Mouse (Mus musculus): ENCODE measurements around the gene Iqgap3.

Iqgap3 gene

GRCm38 (mm10) chr3:88097666-88098065 lies 15.9 kb downstream of the Iqgap3 start:
- DNase-seq (ENCODE audit: low spot score), result no peak

- no peak for DNase-seq (ENCODE audit: low spot score)
These were observed 18.5 kb downstream of the Iqgap3 start for GRCm38 (mm10) chr3:88100251-88100650.

DNA sequence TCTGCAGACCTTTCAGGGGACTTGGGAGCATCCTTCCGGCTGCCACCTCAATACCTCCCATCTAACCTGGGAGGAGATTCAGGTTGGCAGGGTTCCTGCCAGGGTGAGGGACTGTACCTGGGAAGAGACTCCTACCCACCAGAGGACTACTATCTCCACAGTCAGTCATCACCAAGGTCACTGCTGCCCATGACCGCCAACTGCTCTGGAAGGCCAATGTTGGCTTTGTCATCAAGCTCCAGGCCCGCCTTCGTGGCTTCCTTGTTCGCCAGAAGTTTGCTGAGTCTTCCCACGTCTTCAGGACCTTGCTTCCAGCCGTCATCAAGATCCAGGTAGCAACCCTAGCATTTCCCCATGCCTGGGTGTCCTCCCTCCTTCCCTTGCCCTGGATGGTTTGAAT lies 20.0 kb downstream of the Iqgap3 start:
- no peak for DNase-seq (ENCODE audit: low spot score)

DNA sequence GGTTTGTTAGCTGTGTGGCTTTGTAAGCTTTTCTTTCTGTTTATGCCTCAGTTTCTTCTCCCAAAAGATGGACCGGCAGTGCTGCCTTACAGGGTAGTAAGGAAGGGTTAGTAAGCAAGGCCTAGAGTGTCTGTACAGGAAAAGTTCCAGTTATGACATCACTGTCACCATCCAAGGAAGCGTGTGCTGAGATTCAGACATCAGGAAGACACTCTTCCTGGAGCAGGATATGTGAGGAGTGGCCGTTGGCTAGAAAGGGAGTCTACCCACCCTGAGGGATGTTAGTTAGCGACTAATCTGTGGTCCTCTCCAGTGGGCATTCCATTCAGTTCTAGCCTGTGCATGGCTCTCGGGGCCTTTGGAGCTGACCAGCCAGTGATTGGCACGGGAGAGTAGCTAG lies 20.4 kb downstream of the Iqgap3 start:
- no peak for DNase-seq (ENCODE audit: low spot score)

DNA sequence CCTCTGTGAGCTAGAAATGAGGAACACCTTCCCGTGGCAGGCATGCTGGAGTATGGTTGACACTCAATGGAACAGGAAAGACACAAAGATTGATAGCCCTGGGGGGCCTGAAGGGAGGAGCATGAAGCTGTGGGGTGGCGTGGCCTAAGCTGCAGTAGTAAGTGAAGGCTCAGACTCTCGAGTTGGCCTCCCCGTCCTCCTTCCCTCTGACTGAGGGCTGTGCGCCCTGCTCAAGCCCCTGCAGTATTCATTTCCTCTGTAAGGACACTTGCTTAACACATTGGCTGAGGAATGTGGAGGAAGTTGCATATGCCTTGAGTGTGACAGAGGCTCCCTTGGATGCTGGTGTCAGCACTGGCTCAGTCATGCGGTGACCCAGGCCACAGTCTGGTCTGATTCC lies 20.8 kb downstream of the Iqgap3 start:
- DNase-seq (ENCODE audit: low spot score), result no peak

GRCm38 (mm10) chr3:88106126-88106525 lies 24.4 kb downstream of the Iqgap3 start:
- no peak for DNase-seq (ENCODE audit: low spot score)

GRCm38 (mm10) chr3:88109126-88109525 lies 27.4 kb downstream of the Iqgap3 start:
- DNase-seq (ENCODE audit: low spot score), result no peak

DNA sequence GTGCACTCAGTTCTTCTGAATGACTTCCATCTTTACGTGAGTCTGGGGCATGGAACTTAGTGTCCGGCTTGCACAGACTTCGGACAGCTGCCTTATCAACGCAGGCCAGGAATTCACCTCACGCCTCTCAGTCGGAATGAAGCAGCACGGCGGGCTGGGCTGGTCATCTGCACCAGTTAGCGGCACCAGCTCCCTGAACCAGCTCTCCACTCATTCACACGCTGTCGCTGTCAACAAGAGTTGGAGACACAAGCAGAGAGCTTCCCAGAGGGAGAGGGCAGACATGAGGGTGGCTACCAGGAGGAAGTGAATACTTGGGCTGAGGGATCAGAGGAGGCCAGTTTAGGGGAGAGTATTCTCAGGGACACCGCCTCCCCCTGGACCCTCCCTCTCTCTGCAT lies 32.6 kb downstream of the Iqgap3 start:
- no peak for DNase-seq (ENCODE audit: low spot score)

DNA sequence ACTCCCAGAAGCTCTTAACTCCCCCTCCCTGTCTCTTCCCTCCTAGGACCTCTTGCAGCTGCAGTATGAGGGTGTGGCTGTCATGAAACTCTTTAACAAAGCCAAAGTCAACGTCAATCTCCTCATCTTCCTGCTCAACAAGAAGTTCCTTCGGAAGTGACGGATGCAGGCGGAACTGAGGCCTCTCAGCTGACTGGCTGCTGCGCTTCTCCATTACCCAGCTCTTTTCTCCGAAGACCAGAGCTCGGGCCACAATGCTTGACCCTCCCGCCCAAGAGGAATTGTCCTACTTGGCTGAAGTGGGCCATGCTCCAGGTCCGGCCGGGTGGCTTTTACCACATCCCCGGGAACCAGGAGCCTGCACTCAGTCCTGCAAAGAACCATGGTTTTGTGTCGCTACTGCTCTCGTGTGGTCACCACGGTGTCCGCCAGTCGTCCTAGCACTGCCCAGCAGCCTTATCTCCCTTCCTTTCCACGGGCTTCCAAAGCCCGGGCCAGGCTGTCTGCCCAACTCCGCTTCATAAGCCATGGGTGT lies 38.4 kb downstream of the Iqgap3 start:
- DNase-seq (ENCODE audit: low spot score), result no peak

- DNase-seq (ENCODE audit: low spot score), result no peak
These were observed 39.7 kb downstream of the Iqgap3 start for GRCm38 (mm10) chr3:88121164-88122131.

GRCm38 (mm10) chr3:88125195-88125594 lies 43.4 kb downstream of the Iqgap3 start:
- no peak for DNase-seq (ENCODE audit: low spot score)

GRCm38 (mm10) chr3:88126181-88126580 lies 44.4 kb downstream of the Iqgap3 start:
- no peak for DNase-seq (ENCODE audit: low spot score)

DNA sequence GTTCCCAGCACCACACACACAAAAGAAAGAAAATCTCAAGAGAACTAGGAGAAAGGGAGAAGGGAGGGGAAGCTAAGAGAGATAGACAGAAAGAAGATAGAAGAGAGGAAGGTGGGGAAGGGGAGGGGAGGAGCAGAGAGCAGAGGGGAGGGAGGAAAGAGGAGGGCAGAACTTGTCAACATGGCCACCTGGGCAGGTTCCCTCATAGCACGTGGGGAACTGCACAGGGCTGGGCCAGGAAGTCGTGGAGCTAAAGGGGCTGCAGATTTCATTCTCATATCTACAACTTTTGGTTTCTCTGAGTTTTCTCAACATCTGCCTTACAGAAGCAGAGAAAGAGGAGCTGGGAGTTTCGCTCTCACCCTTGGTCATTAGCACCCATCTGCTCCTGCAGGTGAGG lies 45.9 kb downstream of the Iqgap3 start:
- DNase-seq (ENCODE audit: low spot score), result no peak

- no peak for DNase-seq (ENCODE audit: low spot score)
These were observed 46.3 kb downstream of the Iqgap3 start for GRCm38 (mm10) chr3:88128056-88128455.

GRCm38 (mm10) chr3:88129006-88129405 lies 47.2 kb downstream of the Iqgap3 start:
- no peak for DNase-seq (ENCODE audit: low spot score)

DNA sequence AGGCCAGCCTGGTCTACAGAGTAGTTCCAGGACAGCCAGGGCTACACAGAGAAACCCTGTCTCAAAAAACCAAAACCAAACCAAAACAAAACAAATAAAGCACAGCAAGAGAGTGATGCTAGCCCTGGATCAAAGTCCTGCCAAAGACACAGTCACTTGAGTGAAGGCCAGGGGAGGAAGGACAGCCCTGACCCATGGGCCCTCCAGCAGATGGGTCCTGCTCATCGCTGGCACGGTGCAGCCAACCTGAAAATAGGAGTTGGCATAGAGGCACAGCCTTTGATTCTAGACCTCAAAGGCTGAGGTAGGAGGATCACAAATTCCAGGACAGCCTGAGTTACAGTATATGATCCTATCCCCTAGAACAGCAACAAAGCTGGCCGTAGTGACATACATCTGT lies 49.3 kb downstream of the Iqgap3 start:
- DNase-seq (ENCODE audit: low spot score), result no peak

GRCm38 (mm10) chr3:88132492-88132891 lies 50.7 kb downstream of the Iqgap3 start:
- DNase-seq (ENCODE audit: low spot score), result no peak

- no peak for DNase-seq (ENCODE audit: low spot score)
These were observed 51.5 kb downstream of the Iqgap3 start for GRCm38 (mm10) chr3:88133187-88133771.

DNA sequence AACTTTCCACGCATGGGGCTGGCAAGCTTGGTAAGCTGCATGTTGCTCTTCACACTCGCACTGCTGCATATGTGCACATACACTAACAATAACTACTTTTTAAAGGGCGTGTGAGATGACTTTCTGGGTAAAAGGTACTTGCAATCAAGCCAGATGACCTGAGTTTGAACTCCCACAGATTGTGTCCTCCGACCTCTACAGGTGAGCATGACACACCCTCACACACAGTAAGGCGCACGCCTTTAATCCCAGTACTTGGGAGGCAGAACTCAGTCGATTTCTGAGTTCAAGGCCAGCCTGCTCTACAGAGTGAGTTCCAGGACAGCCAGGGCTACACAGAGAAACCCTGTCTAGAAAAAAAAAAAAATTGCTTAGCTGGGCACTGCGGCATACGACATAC lies 54.6 kb downstream of the Iqgap3 start:
- DNase-seq (ENCODE audit: low spot score), result no peak

GRCm38 (mm10) chr3:88136945-88137494 lies 55.2 kb downstream of the Iqgap3 start:
- no peak for DNase-seq (ENCODE audit: low spot score)

DNA sequence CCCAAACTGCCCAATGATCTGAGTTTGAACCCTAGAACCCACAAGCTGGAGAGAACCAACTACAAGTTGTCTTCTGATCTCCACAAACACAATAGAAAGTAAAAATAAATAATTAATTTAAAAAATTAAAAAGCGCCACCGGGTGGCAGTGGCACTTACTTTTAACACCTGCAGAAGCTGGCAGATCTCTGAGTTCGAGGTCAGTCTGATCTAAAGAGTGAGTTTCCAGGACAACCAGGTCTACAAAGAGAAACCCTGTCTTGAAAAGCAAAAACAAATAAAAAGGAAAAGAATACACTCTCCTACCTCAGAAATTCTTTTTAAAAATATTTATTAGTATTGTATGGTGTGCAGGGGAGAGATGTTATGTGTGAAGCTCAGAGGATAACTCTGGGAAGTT lies 56.0 kb downstream of the Iqgap3 start:
- no peak for DNase-seq (ENCODE audit: low spot score)

DNA sequence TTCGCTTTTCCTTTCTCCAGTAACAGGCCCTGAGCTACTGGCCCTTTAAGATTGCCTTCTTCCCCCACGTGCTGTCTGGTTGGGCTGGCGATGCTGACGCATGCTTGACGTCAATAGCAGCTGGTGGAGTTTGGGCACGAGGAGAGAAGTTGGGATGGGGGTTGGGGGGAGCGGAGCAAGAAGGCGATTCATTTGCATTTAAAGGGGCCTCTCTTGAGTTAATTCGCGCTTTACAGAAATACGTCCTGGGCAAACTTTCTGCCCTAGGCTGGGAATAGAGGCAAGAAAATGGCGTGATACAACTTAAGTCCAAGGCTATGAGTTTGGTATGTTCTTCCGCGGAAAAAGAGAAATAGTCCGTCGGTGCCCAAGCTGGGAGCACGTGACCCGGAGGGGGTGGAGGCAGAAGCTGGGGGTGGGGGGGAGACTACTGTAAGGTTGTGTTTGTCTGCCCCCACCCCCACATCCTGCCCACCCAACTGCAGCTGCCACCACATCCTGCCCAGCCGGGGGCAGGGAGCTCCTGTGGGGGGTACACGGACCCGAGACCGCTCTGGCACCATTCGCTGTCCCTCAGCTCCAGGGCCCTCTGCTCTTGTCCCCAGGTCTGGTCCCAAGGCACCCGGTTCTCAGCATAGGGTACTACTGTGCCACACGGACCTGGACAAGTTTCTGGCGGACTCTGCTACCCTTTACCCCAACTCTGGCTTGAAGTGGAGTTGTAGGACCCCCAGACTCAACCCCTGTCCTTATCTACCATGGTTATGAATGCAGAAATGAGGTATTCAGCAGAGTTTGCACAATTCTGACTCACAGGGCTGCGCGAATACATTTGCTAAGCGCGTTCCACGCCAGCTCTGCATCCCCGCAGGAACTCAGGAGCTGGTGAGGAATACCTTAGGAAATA lies 56.8 kb downstream of the Iqgap3 start:
- peak; percentile 96 for DNase-seq (ENCODE audit: low spot score)

Measured in layer of hippocampus, adult 9-10 months (tissue).